Mouse (Mus musculus) heart, embryonic 15.5 days (tissue): Measurements from ENCODE around the gene Mpp3. TPM values are rescaled to one million over a fixed set of nuclear protein-coding genes. Genes with fewer than 3 reads are reported as not detected.
"Not testable (repeated sequence)": the region's sequence is repeated elsewhere in the genome, so short reads cannot be mapped to it uniquely, and the experiment has no call there.

Experiments
- ATAC-seq: fragments of 200-750 bp; cut with Nextera tagmentation; replicated peaks from 2 replicates; pipeline ENCODE4 v1.8.0; 2017; ENCODE audit warnings: low read depth, moderate TSS enrichment; ENCODE audit not compliant: insufficient number of reproducible peaks, insufficient read depth, low FRiP score
- H3K27ac ChIP-seq: fragments of 300-500 bp; sonication (generic); 2 replicates; pipeline ENCODE4 v1.5.1; 2015; ENCODE audit warnings: mild to moderate bottlenecking, inconsistent platforms
- H3K27me3 ChIP-seq: fragments of 300-500 bp; sonication (generic); 2 replicates; pipeline ENCODE4 v1.6.1; 2015; ENCODE audit warnings: inconsistent platforms
- H3K36me3 ChIP-seq: fragments of 300-500 bp; sonication (generic); 2 replicates; pipeline ENCODE4 v1.6.1; 2015; ENCODE audit warnings: mild to moderate bottlenecking, inconsistent platforms
- H3K4me1 ChIP-seq: fragments of 300-500 bp; sonication (generic); replicated peaks from 2 replicates; pipeline ENCODE4 v1.6.1; 2015; ENCODE audit warnings: inconsistent platforms
- H3K4me2 ChIP-seq: fragments of 300-500 bp; sonication (generic); 2 replicates; pipeline ENCODE4 v1.6.1; 2015; ENCODE audit warnings: inconsistent platforms, mild to moderate bottlenecking, moderate library complexity
- H3K4me3 ChIP-seq: fragments of 300-500 bp; sonication (generic); 2 replicates; pipeline ENCODE4 v1.5.1; 2015; ENCODE audit warnings: mild to moderate bottlenecking, inconsistent platforms
- H3K9ac ChIP-seq: fragments of 300-500 bp; sonication (generic); 2 replicates; pipeline ENCODE4 v1.6.1; 2015; ENCODE audit warnings: mild to moderate bottlenecking, inconsistent platforms
- H3K9me3 ChIP-seq: fragments of 300-500 bp; sonication (generic); replicated peaks from 2 replicates; pipeline ENCODE4 v1.6.1; 2016; ENCODE audit warnings: inconsistent platforms
- WGBS: fragments of 180-500 bp; shearing (Covaris S2); methylation state at CpG from one replicate; pipeline ENCODE4 v1.1.7; 2015; ENCODE audit warnings: mixed read lengths; 5-methylcytosine and 5-hydroxymethylcytosine counted together
- polyA plus RNA-seq: library from polyadenylated mRNA; unstranded; fragments of >200 nt; fragmentation: Nextera tagmentation; extraction: Ambion mirVana; gene quantifications from 2 replicates; pipeline ENCODE4 v1.2.1, GENCODE M21; 2015

Mpp3 gene
- polyA plus RNA-seq, 1 experiment from 2014 or later = 2.9 TPM

DNA sequence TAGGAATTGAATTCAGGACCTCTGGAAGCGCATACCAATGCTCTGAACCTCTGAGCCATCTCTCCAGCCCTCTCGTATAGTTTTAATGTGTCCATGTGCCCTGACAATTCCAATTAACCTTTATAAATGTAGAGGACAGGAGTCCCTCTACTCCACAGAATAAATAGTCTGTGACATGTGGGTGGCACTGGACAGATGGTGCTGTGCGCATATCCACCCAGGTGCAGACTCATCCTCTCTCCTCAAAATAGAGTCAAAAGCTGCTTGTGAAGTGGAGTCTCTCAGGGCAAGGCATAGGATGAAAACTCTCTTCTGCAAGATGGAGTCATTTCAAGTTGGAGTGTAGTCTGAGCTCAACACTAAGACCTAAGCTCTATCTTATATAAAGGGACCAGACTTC, 38.0 kb downstream of the Mpp3 start:
- Histone ChIP-seq H3K9ac (no peak overlapping the region), H3K36me3 (no peaks in the 10 kb centered on the region), H3K4me1 (peaks cover 11% of the 10 kb centered on the region), H3K4me2 (no peak overlapping the region), H3K9me3 (no peaks in the 10 kb centered on the region), H3K27me3 (no peaks in the 10 kb centered on the region), H3K4me3 (no peak overlapping the region), H3K27ac (no peak overlapping the region)
- WGBS = 85% methylated on average over 3 of the region's 3 CpGs
- ATAC-seq = no peak

DNA sequence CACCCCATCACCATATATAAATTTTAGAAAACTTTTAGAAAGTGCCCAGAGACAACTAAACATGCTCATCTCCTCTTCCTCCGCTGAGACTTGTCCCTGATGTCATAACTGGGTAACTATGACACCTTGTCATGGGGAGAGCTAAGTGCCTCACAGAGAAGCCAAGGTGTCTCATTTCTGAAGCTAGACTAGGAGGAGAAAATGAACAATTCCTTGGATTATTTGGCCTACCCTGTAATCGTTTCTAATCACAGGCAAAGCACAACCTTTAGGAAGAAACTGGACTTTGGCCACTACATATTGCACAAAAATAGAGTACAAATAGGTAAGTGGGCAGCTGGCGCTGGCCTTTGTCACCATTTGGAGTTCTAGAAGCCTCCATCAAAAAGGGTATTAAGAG, 41.3 kb downstream of the Mpp3 start, which contains the start of gene Dusp3:
TSS of gene Dusp3 (minus strand) at position 101 of the 400 bp plus-strand sequence.
- H3K36me3 ChIP-seq = no peaks in the 10 kb centered on the region
- H3K4me1 ChIP-seq = peaks cover 29% of the 10 kb centered on the region
- H3K27ac ChIP-seq = no peak within 1 kb of the TSS
- H3K27me3 ChIP-seq = no peaks in the 10 kb centered on the region
- ATAC-seq = no peak
- 0 out of 2 replicates have a peak within 1 kb of the TSS, but pooled peaks have one; percentile 2 for H3K4me2 ChIP-seq
- no peaks in the 10 kb centered on the region for H3K9me3 ChIP-seq
- WGBS = 80% methylated on average over 3 of the region's 3 CpGs
- no peak within 1 kb of the TSS for H3K9ac ChIP-seq
- H3K4me3 ChIP-seq = no peak within 1 kb of the TSS; the same call in 1 of the 2 replicates

DNA sequence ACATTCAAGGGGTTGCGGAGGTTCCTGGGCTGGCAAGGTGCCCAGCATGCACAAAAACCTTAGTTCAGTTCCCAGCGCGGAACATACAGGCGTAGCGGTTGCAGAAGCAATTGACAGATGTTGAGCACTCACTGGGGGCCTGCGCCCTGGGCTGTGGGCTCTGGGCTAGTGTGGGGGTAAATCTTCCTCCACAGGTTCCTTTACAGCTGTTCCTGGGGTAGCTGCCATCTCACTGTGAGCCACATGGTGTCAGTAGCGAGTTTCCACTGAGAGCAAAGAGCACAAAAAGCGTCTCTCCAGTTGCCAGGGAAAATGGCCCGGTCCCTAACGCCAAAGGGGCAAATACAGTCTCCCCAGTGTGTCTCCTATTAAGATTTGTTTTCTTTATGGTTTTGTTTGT, 42.3 kb downstream of the Mpp3 start:
- H3K36me3 ChIP-seq = no peaks in the 10 kb centered on the region
- no peak overlapping the region for H3K27ac ChIP-seq
- no peak overlapping the region for H3K9ac ChIP-seq
- H3K27me3 ChIP-seq = no peaks in the 10 kb centered on the region
- no peak overlapping the region; the same call in 1 of the 2 replicates for H3K4me3 ChIP-seq
- H3K4me2 ChIP-seq = 0 out of 2 replicates have a peak overlapping the region, but pooled peaks have one; percentile 2
- no peak for ATAC-seq
- H3K9me3 ChIP-seq = no peaks in the 10 kb centered on the region
- 7% methylated on average over 10 of the region's 10 CpGs for WGBS
- H3K4me1 ChIP-seq = peaks cover 34% of the 10 kb centered on the region

GRCm38 (mm10) chr11:101985450-101985849, 42.8 kb downstream of the Mpp3 start:
- Histone ChIP-seq H3K27ac (peak overlapping the region; percentile 93), H3K4me3 (peak overlapping the region; percentile 61; the same call in 1 of the 2 replicates), H3K4me1 (peaks cover 34% of the 10 kb centered on the region)
- not testable (repeated sequence) for H3K9ac ChIP-seq, ATAC-seq, H3K36me3 ChIP-seq, H3K27me3 ChIP-seq, H3K4me2 ChIP-seq, H3K9me3 ChIP-seq
- WGBS = 58% methylated on average over 6 of the region's 6 CpGs

DNA sequence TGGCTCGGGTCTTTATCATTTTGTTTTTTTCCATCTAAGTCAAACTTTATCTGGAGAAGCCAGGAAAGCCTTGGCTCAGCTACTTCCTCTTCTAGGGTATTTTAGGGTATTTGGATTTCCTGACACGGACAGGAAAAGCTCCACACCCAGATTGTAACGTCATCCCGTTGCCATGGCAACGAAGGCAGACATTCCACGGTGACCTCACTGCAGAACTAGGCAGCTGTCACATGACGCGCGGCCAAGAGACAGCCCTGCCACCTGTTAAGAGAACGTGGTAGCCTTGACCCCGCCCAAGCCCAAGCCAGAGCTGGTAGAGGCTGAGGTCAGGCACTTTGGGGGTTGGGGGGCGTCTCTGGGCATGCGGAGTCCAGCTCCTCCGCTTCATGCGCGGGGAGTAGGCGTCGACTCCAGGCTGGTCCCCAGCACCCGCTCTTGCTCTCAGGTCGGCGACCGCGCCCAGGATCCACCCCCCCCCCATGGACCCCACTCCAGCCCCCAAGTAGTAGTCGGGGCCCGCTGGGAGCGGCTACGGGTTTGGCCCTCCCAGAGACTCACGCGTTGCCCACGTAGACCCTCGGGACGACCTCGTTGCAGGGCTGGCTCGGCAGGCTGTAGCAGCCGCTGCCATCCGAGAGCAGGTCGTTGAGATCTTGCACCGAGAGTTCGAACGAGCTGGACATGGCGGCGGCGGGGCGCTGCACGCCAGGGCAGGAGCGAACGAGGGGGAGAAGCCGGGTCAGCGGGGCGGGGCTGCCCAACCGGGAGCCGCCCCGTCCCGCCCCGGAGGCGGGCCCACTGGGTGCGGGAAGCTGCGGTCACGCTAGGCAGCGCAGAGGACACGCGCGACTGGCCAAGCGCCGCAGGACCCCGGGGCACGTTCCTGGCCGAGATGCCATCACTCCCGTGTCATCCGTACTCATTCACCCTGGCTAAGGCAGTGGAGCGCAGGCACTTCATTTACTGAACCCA, 43.9 kb downstream of the Mpp3 start, which contains the start of gene Cfap97d1:
TSS of gene Cfap97d1 (plus strand) at position 226 of the 972 bp plus-strand sequence.
- peak; percentile 87 for ATAC-seq
- H3K27me3 ChIP-seq = no peaks in the 10 kb centered on the region
- under 1% methylated on average over 71 of the region's 71 CpGs for WGBS

DNA sequence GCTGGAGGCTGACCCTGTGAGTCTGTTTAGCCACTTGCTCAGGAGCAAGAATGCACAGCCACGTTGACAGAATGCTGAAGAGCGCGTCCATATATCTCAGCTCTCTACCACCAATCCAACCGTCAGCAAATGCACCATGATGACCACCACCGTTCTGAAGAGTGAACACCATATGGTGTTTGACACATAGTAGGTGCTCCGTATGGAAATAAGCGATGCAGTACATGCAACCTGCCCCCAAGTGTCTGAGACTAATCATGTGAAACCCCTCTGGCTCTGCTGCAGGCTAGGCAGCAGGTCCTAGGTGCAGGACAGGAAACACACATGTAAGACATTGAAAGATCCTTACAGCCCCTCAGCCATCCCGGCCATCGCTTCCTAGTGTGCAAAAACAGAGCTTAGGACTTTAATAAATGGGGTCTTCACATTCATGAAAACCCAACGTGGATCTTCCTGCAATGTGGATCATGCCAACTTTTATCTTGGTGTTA, 44.8 kb downstream of the Mpp3 start:
- no peaks in the 10 kb centered on the region for H3K27me3 ChIP-seq
- H3K4me2 ChIP-seq = peak overlapping the region; percentile 88
- no peak for ATAC-seq
- WGBS = 49% methylated on average over 10 of the region's 10 CpGs
- peak overlapping the region; percentile 35 for H3K9ac ChIP-seq
- H3K4me3 ChIP-seq = peak overlapping the region; percentile 61
- no peaks in the 10 kb centered on the region for H3K9me3 ChIP-seq
- peaks cover 34% of the 10 kb centered on the region for H3K4me1 ChIP-seq
- H3K36me3 ChIP-seq = peaks cover 20% of the 10 kb centered on the region; the same call in 1 of the 2 replicates
- H3K27ac ChIP-seq = peak overlapping the region; percentile 93

More for the DNA sequence above, 43.9 kb downstream of the Mpp3 start, which contains the start of gene Cfap97d1:
- Histone ChIP-seq H3K36me3 (peaks cover 14% of the 10 kb centered on the region; the same call in 1 of the 2 replicates), H3K4me1 (peaks cover 34% of the 10 kb centered on the region), H3K9me3 (no peaks in the 10 kb centered on the region), H3K27ac (peak within 1 kb of the TSS; percentile 93), H3K9ac (peak within 1 kb of the TSS; percentile 73), H3K4me2 (peak within 1 kb of the TSS; percentile 88), H3K4me3 (peak within 1 kb of the TSS; percentile 61)

DNA sequence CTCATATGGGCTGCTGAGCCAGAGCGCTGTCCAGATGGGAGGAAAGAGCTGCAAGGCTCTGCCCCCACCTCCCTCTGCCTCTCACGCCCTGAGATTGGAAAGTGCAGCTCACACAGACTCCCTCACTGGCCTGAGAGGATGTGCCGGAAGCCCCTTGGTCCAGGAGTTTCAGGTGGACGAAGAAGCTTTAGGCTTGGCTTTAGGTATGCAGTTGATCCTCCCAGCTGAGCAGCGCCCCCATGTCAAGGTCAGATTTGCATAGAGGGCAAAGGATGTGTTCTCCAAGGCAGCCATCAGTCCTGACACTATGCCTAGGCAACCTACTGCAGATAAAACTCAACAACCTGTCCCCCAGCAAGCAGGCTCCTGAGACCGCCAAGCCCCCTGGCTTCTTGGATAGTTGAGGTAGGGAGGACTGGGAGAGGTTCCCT, 45.3 kb downstream of the Mpp3 start:
- H3K9me3 ChIP-seq = no peaks in the 10 kb centered on the region
- peaks cover 34% of the 10 kb centered on the region for H3K4me1 ChIP-seq
- WGBS = 45% methylated on average over 6 of the region's 6 CpGs
- H3K9ac ChIP-seq = peak overlapping the region; percentile 35
- peaks cover 20% of the 10 kb centered on the region; the same call in 1 of the 2 replicates for H3K36me3 ChIP-seq
- H3K27ac ChIP-seq = peak overlapping the region; percentile 93
- H3K27me3 ChIP-seq = no peaks in the 10 kb centered on the region
- H3K4me3 ChIP-seq = peak overlapping the region; percentile 61
- ATAC-seq = no peak
- peak overlapping the region; percentile 88 for H3K4me2 ChIP-seq

DNA sequence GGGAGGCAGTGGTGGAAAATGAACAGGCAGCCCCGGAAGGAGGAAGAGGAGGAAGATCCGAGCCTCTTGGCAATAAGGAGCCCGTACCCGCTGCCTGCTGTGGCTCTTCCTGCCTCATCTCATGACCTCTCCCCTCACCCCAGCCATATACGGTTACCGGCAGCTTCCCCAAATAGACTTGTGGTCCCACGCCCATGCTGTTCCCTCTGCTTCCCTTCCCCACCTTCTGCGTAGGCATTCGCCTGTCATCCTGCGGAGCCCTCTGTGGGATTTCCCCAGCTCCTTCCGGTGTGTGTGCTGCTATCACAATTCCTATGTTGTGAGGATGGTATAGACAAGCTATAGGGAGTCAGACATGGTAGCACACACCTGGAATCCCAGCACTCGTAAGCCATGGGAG, 46.4 kb downstream of the Mpp3 start:
- Histone ChIP-seq H3K36me3 (peaks cover 22% of the 10 kb centered on the region; the same call in 1 of the 2 replicates), H3K9ac (no peak overlapping the region), H3K9me3 (no peaks in the 10 kb centered on the region), H3K4me3 (0 out of 2 replicates have a peak overlapping the region, but pooled peaks have one; percentile 1), H3K4me1 (peaks cover 34% of the 10 kb centered on the region), H3K4me2 (peak overlapping the region; percentile 88), H3K27ac (peak overlapping the region; percentile 93), H3K27me3 (no peaks in the 10 kb centered on the region)
- 57% methylated on average over 12 of the region's 12 CpGs for WGBS
- no peak for ATAC-seq

GRCm38 (mm10) chr11:101980603-101981157, 47.6 kb downstream of the Mpp3 start:
- H3K4me1 ChIP-seq = peaks cover 29% of the 10 kb centered on the region
- no peak overlapping the region for H3K4me3 ChIP-seq
- no peak overlapping the region for H3K27ac ChIP-seq
- no peaks in the 10 kb centered on the region for H3K27me3 ChIP-seq
- WGBS = 80% methylated on average over 9 of the region's 9 CpGs
- H3K36me3 ChIP-seq = peaks cover 29% of the 10 kb centered on the region; the same call in 1 of the 2 replicates
- H3K9ac ChIP-seq = no peak overlapping the region
- H3K9me3 ChIP-seq = no peaks in the 10 kb centered on the region
- no peak for ATAC-seq
- no peak overlapping the region for H3K4me2 ChIP-seq

DNA sequence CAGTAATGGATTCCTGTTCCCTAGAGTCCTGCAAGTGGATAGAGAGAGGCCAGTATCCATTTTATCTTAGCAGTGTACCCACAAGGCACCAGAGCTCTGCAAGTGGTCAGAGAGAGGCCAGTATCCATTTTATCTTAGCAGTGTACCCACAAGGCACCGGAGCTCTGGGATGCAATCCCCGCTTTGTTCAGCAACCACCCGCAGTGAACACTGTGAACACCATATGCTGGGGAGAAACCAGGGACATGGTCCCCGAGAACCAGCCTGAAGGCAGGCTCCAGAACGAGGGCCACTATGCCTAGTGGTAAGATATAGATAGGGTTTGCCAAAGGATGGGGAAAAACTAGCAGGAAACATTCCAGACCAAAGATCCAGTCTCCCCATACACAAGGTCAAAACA, 49.1 kb downstream of the Mpp3 start:
- Histone ChIP-seq H3K4me1 (peaks cover 24% of the 10 kb centered on the region), H3K27me3 (no peaks in the 10 kb centered on the region), H3K9me3 (no peaks in the 10 kb centered on the region), H3K4me2 (no peak overlapping the region), H3K9ac (no peak overlapping the region), H3K36me3 (peaks cover 35% of the 10 kb centered on the region; the same call in 1 of the 2 replicates), H3K27ac (no peak overlapping the region), H3K4me3 (no peak overlapping the region)
- ATAC-seq = no peak
- 86% methylated on average over 5 of the region's 5 CpGs for WGBS

DNA sequence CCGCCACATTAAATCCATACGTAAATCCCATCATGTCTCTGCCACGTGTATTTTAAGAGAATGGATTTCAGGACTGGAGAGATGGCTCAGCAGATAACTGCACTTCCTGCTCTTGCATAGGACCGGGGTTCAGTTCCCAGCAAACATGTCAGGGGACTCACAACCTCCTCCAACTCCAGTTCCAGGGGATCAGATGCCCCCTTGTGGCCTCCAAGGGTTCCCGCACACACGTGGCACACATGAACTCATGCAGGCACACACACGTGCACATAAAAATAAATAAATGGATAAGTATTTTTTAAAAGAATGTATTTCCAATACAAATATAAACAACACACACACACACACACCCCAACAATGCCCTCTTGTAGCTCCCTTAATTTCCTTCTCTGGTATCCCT, 51.3 kb downstream of the Mpp3 start:
- ATAC-seq = no peak
- H3K27me3 ChIP-seq = no peaks in the 10 kb centered on the region

More for the DNA sequence above, 51.3 kb downstream of the Mpp3 start:
- Histone ChIP-seq H3K4me3 (no peak overlapping the region), H3K27ac (no peak overlapping the region), H3K4me2 (no peak overlapping the region), H3K9ac (no peak overlapping the region), H3K36me3 (peaks cover 50% of the 10 kb centered on the region; the same call in 1 of the 2 replicates), H3K4me1 (peaks cover 6% of the 10 kb centered on the region), H3K9me3 (no peaks in the 10 kb centered on the region)
- WGBS = 89% methylated on average over 7 of the region's 7 CpGs
